Mouse (Mus musculus) cerebellum, adult 9-11 months (tissue): ENCODE data around the gene Engase.

Experiments used
- DNase-seq: peaks from one replicate; pipeline ENCODE4 v3.0.0; 2022

Engase gene

GRCm38 (mm10) chr11:118534382-118535092 lies 57.9 kb downstream of the Engase start:
- no peak for DNase-seq

DNA sequence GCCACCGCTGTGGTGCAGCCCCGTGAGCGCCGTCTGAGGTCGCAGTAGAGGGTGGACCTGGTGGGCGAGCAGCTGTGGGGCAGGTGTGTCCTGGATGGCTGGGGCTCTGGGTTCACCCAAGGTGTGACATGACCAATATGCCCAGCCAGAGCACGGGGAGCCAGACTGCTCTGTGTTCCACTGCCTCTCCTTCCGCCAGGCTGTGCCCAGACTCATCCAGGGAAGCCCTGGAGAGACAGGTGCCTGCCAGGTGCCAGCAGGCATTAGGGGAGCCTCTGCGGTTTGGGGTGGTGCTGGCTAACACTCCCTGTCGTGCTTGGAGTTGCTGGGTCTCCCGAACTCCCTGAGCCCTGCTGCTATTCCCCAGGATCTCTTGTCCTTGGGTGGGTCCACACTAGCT lies 61.4 kb downstream of the Engase start:
- DNase-seq: peak; percentile 58
